Mouse (Mus musculus): ENCODE data around the gene Slc25a41.
A peak's percentile ranks its signal among the peaks of the same experiment; 100 is the strongest.

Gene Slc25a41

GRCm38 (mm10) chr17:57060231-57060801 is 18.9 kb upstream of the Slc25a41 start:
- peak; percentile 100 for TF ChIP-seq GATA4 (IDR thresholded peaks at IDR 0.05; ENCODE audit: insufficient replicate concordance, low read length)

GRCm38 (mm10) chr17:57059486-57059977 is 18.1 kb upstream of the Slc25a41 start, which contains the start of gene Slc25a23:
Gene Slc25a23 (minus strand): TSS chr17:57059863.
- TF ChIP-seq GATA4 (IDR thresholded peaks at IDR 0.05; ENCODE audit: insufficient replicate concordance, low read length): no peak

- no peak for TF ChIP-seq GATA4 (IDR thresholded peaks at IDR 0.05; ENCODE audit: insufficient replicate concordance, low read length)
Observed at GRCm38 (mm10) chr17:57058891-57059485, 17.5 kb upstream of the Slc25a41 start, which contains the start of gene Crb3. Gene Crb3 (plus strand): TSS chr17:57059105.

GRCm38 (mm10) chr17:57056246-57056645 is 14.8 kb upstream of the Slc25a41 start:
- no peak for TF ChIP-seq GATA4 (IDR thresholded peaks at IDR 0.05; ENCODE audit: insufficient replicate concordance, low read length)

GRCm38 (mm10) chr17:57048816-57049215 is 7.4 kb upstream of the Slc25a41 start:
- TF ChIP-seq GATA4 (IDR thresholded peaks at IDR 0.05; ENCODE audit: insufficient replicate concordance, low read length): no peak

- TF ChIP-seq GATA4 (IDR thresholded peaks at IDR 0.05; ENCODE audit: insufficient replicate concordance, low read length): no peak
Observed at GRCm38 (mm10) chr17:57047406-57047805, 6.0 kb upstream of the Slc25a41 start.

GRCm38 (mm10) chr17:57038978-57039377 is 2.5 kb downstream of the Slc25a41 start:
- TF ChIP-seq GATA4 (IDR thresholded peaks at IDR 0.05; ENCODE audit: insufficient replicate concordance, low read length): no peak

GRCm38 (mm10) chr17:57032854-57033253 is 8.6 kb downstream of the Slc25a41 start:
- no peak for TF ChIP-seq GATA4 (IDR thresholded peaks at IDR 0.05; ENCODE audit: insufficient replicate concordance, low read length)

- TF ChIP-seq GATA4 (IDR thresholded peaks at IDR 0.05; ENCODE audit: insufficient replicate concordance, low read length): peak; percentile 48; the same call in 1 of the 2 replicates
Observed at GRCm38 (mm10) chr17:57031661-57032420, 9.6 kb downstream of the Slc25a41 start.

GRCm38 (mm10) chr17:57030931-57031660 is 10.4 kb downstream of the Slc25a41 start, which contains the start of gene Khsrp:
Gene Khsrp (minus strand): TSS chr17:57031522.
- no peak for TF ChIP-seq GATA4 (IDR thresholded peaks at IDR 0.05; ENCODE audit: insufficient replicate concordance, low read length)

- no peak for TF ChIP-seq GATA4 (IDR thresholded peaks at IDR 0.05; ENCODE audit: insufficient replicate concordance, low read length)
Observed at GRCm38 (mm10) chr17:57029691-57030090, 11.8 kb downstream of the Slc25a41 start.

- TF ChIP-seq GATA4 (IDR thresholded peaks at IDR 0.05; ENCODE audit: insufficient replicate concordance, low read length): no peak
Observed at GRCm38 (mm10) chr17:57027471-57027870, 14.0 kb downstream of the Slc25a41 start.

- TF ChIP-seq GATA4 (IDR thresholded peaks at IDR 0.05; ENCODE audit: insufficient replicate concordance, low read length): no peak
Observed at GRCm38 (mm10) chr17:57020960-57021359, 20.5 kb downstream of the Slc25a41 start.

- no peak for TF ChIP-seq GATA4 (IDR thresholded peaks at IDR 0.05; ENCODE audit: insufficient replicate concordance, low read length)
Observed at GRCm38 (mm10) chr17:57019693-57020092, 21.8 kb downstream of the Slc25a41 start.

GRCm38 (mm10) chr17:57012245-57012795 is 29.1 kb downstream of the Slc25a41 start:
- TF ChIP-seq GATA4 (IDR thresholded peaks at IDR 0.05; ENCODE audit: insufficient replicate concordance, low read length): no peak

Data from liver, adult (tissue).